Mouse (Mus musculus) testis, adult 2 months (tissue): ENCODE measurements at regions not wholly inside any gene's neighbourhood (a gene's known extent, or its start where the extent isn't known, plus 50 kb on each side); places are given as distances from the start of the nearest gene placed in this dataset.

Experiments used
- H3K27ac ChIP-seq: fragments of 200-500 bp; 2 replicates; pipeline ENCODE4 v1.5.1; 2012; ENCODE audit warnings: low read depth, low read length; ENCODE audit not compliant: control insufficient read depth, insufficient read depth
- H3K27me3 ChIP-seq: fragments of 200-500 bp; 2 replicates; pipeline ENCODE4 v1.6.1; 2012; ENCODE audit warnings: mild to moderate bottlenecking, low read length, moderate library complexity; ENCODE audit not compliant: control insufficient read depth, insufficient read depth
- H3K36me3 ChIP-seq: fragments of 200-500 bp; 2 replicates; pipeline ENCODE4 v1.6.1; 2012; ENCODE audit warnings: mild to moderate bottlenecking, low read length; ENCODE audit not compliant: control insufficient read depth, insufficient read depth
- H3K4me1 ChIP-seq: fragments of 200-500 bp; 2 replicates; pipeline ENCODE4 v1.6.1; 2012; ENCODE audit warnings: low read length; ENCODE audit not compliant: control insufficient read depth, insufficient read depth
- H3K4me3 ChIP-seq: fragments of 200-500 bp; 2 replicates; pipeline ENCODE4 v1.5.1; 2012; ENCODE audit warnings: low read depth, mild to moderate bottlenecking, low read length, moderate library complexity, mixed read lengths; ENCODE audit not compliant: control insufficient read depth
- CTCF ChIP-seq: fragments of 200-500 bp; IDR thresholded peaks from 2 replicates; pipeline ENCODE4 v1.5.1; 2012; ENCODE audit warnings: low read depth, mild to moderate bottlenecking, inconsistent platforms, low read length, moderate library complexity; ENCODE audit not compliant: control insufficient read depth, insufficient read depth, insufficient replicate concordance
- POLR2A ChIP-seq: fragments of 200-500 bp; IDR thresholded peaks from 2 replicates; pipeline ENCODE4 v1.6.1; 2012; ENCODE audit warnings: low read depth, mild to moderate bottlenecking, inconsistent platforms, low read length, moderate library complexity; ENCODE audit not compliant: control insufficient read depth

GRCm38 (mm10) chr15:60141554-60142070 is 125.2 kb upstream of the 4933412E24Rik start:
- Histone ChIP-seq H3K4me3 (no peak overlapping the region), H3K4me1 (no peaks in the 10 kb centered on the region), H3K27ac (no peak overlapping the region), H3K36me3 (no peaks in the 10 kb centered on the region), H3K27me3 (no peaks in the 10 kb centered on the region)
- TF ChIP-seq POLR2A (no peak), CTCF (no peak)

GRCm38 (mm10) chr15:60136671-60137070 is 120.3 kb upstream of the 4933412E24Rik start:
- H3K27ac ChIP-seq, result no peak overlapping the region

GRCm38 (mm10) chr15:60134515-60134914 is 118.1 kb upstream of the 4933412E24Rik start:
- TF ChIP-seq POLR2A, result no peak
- no peak for TF ChIP-seq CTCF
- H3K27me3 ChIP-seq, result no peaks in the 10 kb centered on the region
- H3K4me3 ChIP-seq, result no peak overlapping the region
- no peak overlapping the region for H3K27ac ChIP-seq
- no peaks in the 10 kb centered on the region for H3K36me3 ChIP-seq
- no peaks in the 10 kb centered on the region for H3K4me1 ChIP-seq

More at GRCm38 (mm10) chr15:60136671-60137070, 120.3 kb upstream of the 4933412E24Rik start:
- TF ChIP-seq POLR2A (no peak), CTCF (no peak)
- H3K4me3 ChIP-seq, result no peak overlapping the region
- H3K27me3 ChIP-seq, result no peaks in the 10 kb centered on the region
- H3K4me1 ChIP-seq, result no peaks in the 10 kb centered on the region
- no peaks in the 10 kb centered on the region for H3K36me3 ChIP-seq

- H3K4me3 ChIP-seq, result no peak overlapping the region
- H3K36me3 ChIP-seq, result no peaks in the 10 kb centered on the region
- H3K4me1 ChIP-seq, result no peaks in the 10 kb centered on the region
- H3K27me3 ChIP-seq, result no peaks in the 10 kb centered on the region
- H3K27ac ChIP-seq, result no peak overlapping the region
- TF ChIP-seq CTCF, result no peak
- no peak for TF ChIP-seq POLR2A
These were observed 116.3 kb upstream of the 4933412E24Rik start for GRCm38 (mm10) chr15:60132701-60133100.

- no peaks in the 10 kb centered on the region for H3K36me3 ChIP-seq
- no peak overlapping the region for H3K4me3 ChIP-seq
- TF ChIP-seq POLR2A (no peak), CTCF (no peak)
- H3K27ac ChIP-seq, result no peak overlapping the region
- no peaks in the 10 kb centered on the region for H3K4me1 ChIP-seq
- H3K27me3 ChIP-seq, result no peaks in the 10 kb centered on the region
These were observed 108.0 kb upstream of the 4933412E24Rik start for GRCm38 (mm10) chr15:60124461-60124860.

GRCm38 (mm10) chr15:60119926-60120325 is 103.5 kb upstream of the 4933412E24Rik start:
- H3K4me1 ChIP-seq, result no peaks in the 10 kb centered on the region
- no peak overlapping the region for H3K4me3 ChIP-seq
- TF ChIP-seq CTCF, result no peak
- TF ChIP-seq POLR2A, result no peak
- no peaks in the 10 kb centered on the region for H3K36me3 ChIP-seq
- H3K27ac ChIP-seq, result no peak overlapping the region
- H3K27me3 ChIP-seq, result no peaks in the 10 kb centered on the region

- H3K4me3 ChIP-seq, result no peak overlapping the region
- H3K4me1 ChIP-seq, result no peaks in the 10 kb centered on the region
- no peaks in the 10 kb centered on the region for H3K36me3 ChIP-seq
- TF ChIP-seq CTCF, result no peak
- TF ChIP-seq POLR2A, result no peak
- no peaks in the 10 kb centered on the region for H3K27me3 ChIP-seq
- H3K27ac ChIP-seq, result no peak overlapping the region
These were observed 95.5 kb upstream of the 4933412E24Rik start for GRCm38 (mm10) chr15:60111885-60112284.

GRCm38 (mm10) chr15:60111046-60111445 is 94.6 kb upstream of the 4933412E24Rik start:
- Histone ChIP-seq H3K4me1 (no peaks in the 10 kb centered on the region), H3K36me3 (no peaks in the 10 kb centered on the region), H3K27ac (no peak overlapping the region), H3K4me3 (no peak overlapping the region), H3K27me3 (no peaks in the 10 kb centered on the region)
- no peak for TF ChIP-seq POLR2A
- TF ChIP-seq CTCF, result no peak
